Comparison of ENCODE assay signal across 13 mouse cellular contexts in the genomic region with DNA sequence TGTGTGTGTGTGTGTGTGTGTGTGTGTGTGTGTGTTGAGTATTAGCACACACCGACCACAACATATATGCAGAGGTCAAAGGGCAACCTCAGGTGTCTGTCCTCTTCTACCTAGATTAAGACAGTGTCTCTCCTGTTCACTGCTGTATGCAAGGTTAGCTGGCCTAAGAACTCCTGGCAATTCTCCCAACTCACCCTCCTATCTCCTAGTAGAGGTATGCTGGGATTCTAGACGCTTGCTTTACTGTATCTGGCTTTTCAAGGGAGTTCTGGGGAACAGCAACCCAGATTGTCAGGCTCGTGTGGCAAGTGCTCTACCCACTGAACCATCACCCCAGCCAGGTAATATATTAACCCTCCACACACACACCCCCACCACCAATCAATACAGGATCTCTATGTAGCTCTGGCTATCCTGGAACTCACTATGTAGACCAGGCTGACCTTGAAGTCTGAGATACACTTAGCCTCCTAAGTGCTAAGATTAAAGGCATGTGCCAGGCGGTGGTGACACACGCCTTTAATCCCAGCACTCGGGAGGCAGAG.
"Had no signal": no experiment of that assay in that cellular context is flagged by ENCODE, and none has a peak within 500 bp of the region (broad histone marks: within the 10 kb centered on the region; RNA-seq: fewer than 3 reads in every experiment).

No protein-coding gene starts in this region.

- H3K27me3 ChIP-seq: liver, embryonic 15.5 days; midbrain, embryonic 12.5 days; neural tube, embryonic 13.5 days had no signal

- H3K9me3 ChIP-seq: limb, embryonic 10.5 days; liver, embryonic 15.5 days; midbrain, embryonic 12.5 days; neural tube, embryonic 13.5 days had no signal

- DNase-seq: kidney, adult 8-10 months; kidney, postnatal 25 days; lung, embryonic 14.5 days; retina, postnatal 1 day; right cerebral cortex, postnatal 4 days; spleen, adult 18-20 months; thymus, postnatal 36 days had no signal

- H3K27ac ChIP-seq: left cerebral cortex, adult 2 months; limb, embryonic 10.5 days; liver, embryonic 15.5 days; midbrain, embryonic 12.5 days; neural tube, embryonic 13.5 days had no signal

- ATAC-seq: midbrain, embryonic 16.5 days had no signal

- H3K9ac ChIP-seq: liver, embryonic 15.5 days; lung, embryonic 14.5 days; midbrain, embryonic 12.5 days; neural tube, embryonic 13.5 days had no signal

- H3K4me3 ChIP-seq: left cerebral cortex, adult 2 months; limb, embryonic 10.5 days; liver, embryonic 15.5 days; midbrain, embryonic 12.5 days; neural tube, embryonic 13.5 days had no signal

- H3K4me2 ChIP-seq: liver, embryonic 15.5 days; lung, embryonic 14.5 days; midbrain, embryonic 12.5 days; neural tube, embryonic 13.5 days had no signal

- H3K4me1 ChIP-seq: liver, embryonic 15.5 days; midbrain, embryonic 12.5 days had no signal
